Mouse (Mus musculus): Measurements from ENCODE around the gene Clpp. TPM values are rescaled to one million over a fixed set of nuclear protein-coding genes. Genes with fewer than 3 reads are reported as not detected.

Gene Clpp
- polyA plus RNA-seq, 1 experiment from 2014 or later = 157 TPM

DNA sequence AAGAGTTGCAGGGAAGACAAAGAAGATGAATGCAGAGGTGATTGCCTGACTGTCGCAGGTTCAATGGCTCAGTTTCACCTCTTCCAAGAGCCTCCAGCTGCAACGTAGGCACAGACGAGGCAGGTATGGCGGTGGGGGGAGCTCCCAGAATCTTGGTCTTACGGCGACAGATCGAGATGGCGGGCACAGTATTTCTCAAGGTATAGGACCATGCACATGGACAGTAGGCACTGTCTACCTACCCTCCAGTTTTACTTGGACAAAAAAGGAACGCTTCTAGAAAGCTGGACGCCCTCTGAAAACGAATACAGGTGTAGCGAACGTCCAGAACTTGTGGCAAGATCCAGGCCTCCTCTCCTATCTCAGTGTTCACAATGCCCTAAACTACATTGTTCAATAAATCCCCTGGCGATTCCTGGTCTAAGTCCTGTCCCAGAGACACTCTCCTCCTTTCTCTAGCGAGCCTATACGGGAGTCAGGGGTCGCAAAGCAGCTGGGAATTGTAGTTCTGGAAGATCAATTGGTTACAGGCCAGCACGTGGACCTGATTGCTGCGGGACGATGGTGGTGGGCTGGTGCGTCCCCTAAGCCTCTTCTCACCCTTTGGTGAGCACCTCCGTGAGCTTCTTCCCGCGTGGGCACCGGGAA lies 514 bp upstream of the Clpp start:
- H3K27ac ChIP-seq = peak overlapping the region; percentile 70; the same call in 1 of the 2 replicates
- peak; percentile 92 for ATAC-seq (ENCODE audit: low FRiP score, low read depth)

DNA sequence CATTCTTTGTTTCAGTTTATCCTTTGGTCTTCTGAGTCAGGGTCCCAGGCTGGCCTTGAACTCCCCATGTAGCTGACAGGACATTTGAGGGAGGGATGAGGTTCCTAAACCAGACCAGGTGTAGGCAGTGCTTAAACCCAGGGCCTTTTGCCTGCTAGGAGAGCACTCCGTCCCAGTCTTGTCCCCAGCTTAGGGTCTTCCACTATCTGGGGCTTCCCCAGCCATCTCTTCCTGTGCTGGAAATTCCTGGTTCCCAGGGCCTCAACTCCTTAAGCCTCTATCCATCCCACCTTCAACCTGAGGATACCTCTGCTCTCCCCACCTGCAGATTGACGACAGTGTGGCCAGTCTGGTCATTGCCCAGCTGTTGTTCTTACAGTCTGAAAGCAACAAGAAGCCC lies 861 bp downstream of the Clpp start:
- Histone ChIP-seq H3K4me1 (peaks cover 7% of the 10 kb centered on the region), H3K4me3 (peak overlapping the region; percentile 88), H3K27me3 (no peaks in the 10 kb centered on the region), H3K9me3 (no peaks in the 10 kb centered on the region), H3K36me3 (peaks cover 44% of the 10 kb centered on the region), H3K27ac (no peak overlapping the region), H3K9ac (peak overlapping the region; percentile 86), H3K4me2 (replicated peaks) (peak overlapping the region; percentile 78)
- 72% methylated on average over 2 of the region's 2 CpGs for WGBS
- no peak for ATAC-seq (ENCODE audit: low FRiP score, low read depth)

More for the DNA sequence above, 514 bp upstream of the Clpp start:
- no peaks in the 10 kb centered on the region for H3K9me3 ChIP-seq
- H3K36me3 ChIP-seq = peaks cover 31% of the 10 kb centered on the region
- no peaks in the 10 kb centered on the region for H3K27me3 ChIP-seq
- H3K9ac ChIP-seq = peak overlapping the region; percentile 68
- peak overlapping the region; percentile 88 for H3K4me3 ChIP-seq
- 3% methylated on average over 25 of the region's 25 CpGs for WGBS
- H3K4me1 ChIP-seq = peaks cover 7% of the 10 kb centered on the region
- peak overlapping the region; percentile 78 for H3K4me2 ChIP-seq (replicated peaks)

DNA sequence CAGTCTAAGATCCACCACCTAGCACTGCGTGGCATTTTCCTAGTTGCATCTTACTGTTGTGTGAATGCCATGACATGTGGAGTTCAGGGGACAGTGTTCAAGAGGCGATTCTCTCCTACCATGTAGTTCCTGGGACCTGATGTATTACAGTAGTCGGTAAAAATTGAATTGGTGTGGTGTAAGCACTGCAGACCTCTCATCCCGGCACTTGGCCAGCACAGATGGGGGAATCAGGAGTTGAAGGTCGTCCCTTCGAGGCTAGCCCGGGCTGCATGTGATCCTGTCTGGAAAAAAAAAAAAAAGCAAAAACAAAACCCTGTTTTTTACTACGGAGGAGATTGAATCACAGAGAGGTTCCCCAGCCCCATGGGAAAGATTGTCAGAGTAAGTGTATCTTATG lies 4.9 kb downstream of the Clpp start:
- Histone ChIP-seq H3K9me3 (no peaks in the 10 kb centered on the region), H3K27ac (no peak overlapping the region), H3K4me1 (peaks cover 21% of the 10 kb centered on the region), H3K27me3 (no peaks in the 10 kb centered on the region), H3K36me3 (peaks cover 68% of the 10 kb centered on the region), H3K9ac (no peak overlapping the region), H3K4me3 (no peak overlapping the region), H3K4me2 (replicated peaks) (no peak overlapping the region)
- no peak for ATAC-seq (ENCODE audit: low FRiP score, low read depth)
- 92% methylated on average over 8 of the region's 8 CpGs for WGBS

DNA sequence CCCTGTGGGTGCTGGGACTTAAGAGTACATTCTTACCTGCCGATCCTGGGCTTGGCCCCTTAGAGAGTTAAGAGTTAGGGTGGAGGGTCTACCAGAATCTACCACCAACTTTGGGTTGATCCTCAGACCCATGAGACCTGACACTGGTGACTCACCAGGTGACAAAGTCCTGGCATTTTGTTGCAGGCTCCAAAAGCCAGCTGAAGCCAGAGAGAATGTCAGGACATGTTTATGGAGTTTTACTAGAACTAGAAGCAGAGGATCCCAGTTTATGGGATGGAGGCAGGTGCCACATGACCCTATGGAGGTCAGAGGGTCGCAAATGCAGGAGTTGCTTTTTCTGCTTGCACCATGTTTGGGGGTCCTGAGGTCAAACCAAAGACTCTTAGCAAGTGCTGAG lies 6.4 kb downstream of the Clpp start:
- H3K4me2 ChIP-seq (replicated peaks) = peak overlapping the region; percentile 76
- peaks cover 14% of the 10 kb centered on the region for H3K4me1 ChIP-seq
- no peaks in the 10 kb centered on the region for H3K27me3 ChIP-seq
- peak overlapping the region; percentile 81; the same call in 1 of the 2 replicates for H3K4me3 ChIP-seq
- WGBS = 73% methylated on average over 2 of the region's 2 CpGs
- no peak overlapping the region for H3K9ac ChIP-seq
- peaks cover 72% of the 10 kb centered on the region for H3K36me3 ChIP-seq
- no peak for ATAC-seq (ENCODE audit: low FRiP score, low read depth)
- no peaks in the 10 kb centered on the region for H3K9me3 ChIP-seq
- no peak overlapping the region for H3K27ac ChIP-seq

DNA sequence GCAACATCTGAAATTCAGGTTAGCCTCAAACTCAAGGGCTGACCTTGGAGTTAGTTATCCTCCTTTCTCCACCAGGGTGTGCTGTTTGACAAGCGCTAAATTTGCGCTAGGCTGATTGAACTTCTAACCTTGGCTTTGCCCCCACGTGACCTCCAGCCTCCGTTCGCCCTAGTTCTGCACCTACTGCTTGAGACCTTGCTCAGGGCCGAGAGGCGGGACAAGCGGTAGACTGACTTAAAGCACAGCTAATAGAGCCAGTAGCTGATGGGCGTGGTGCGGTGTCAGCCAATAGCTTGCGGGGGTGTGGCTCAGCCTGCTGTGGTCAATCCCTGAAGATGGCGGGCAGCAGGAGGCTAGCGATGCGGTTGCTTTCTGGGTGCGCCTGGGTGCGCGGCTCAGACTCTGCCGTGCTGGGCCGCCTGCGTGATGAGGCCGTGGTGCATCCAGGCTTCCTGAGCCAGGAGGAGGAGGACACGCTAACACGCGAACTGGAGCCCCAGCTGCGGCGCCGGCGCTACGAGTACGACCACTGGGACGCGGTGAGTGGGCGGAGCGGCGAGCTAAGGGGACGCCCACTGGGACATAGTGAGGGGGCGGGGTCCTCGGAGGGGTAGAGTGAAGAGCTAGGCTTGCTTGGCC lies 7.0 kb downstream of the Clpp start, which contains the start of gene Alkbh7:
Gene Alkbh7, plus strand, starts transcription at position 311 of the 639 bp plus-strand sequence.
- peaks cover 66% of the 10 kb centered on the region for H3K36me3 ChIP-seq

DNA sequence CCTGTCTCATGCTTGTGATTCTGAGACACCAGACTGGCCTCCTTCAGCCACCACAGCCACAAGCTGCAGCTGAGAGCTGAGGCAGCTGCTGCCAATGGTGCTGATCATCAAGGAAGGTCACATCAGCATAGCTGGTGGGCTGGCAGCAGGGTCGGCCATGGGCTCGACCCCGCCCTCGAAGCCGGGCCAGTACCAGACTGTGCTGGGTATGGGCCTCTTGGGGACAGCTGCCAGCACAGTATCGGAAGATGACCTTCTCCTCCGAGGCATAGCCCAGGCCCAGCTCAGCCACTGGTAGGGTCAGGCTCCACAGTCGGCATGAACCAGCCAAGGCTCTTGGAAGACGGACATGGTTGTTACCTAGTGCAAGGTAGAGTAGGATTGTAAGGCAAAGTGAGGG lies 9.3 kb downstream of the Clpp start:
- H3K27me3 ChIP-seq = no peaks in the 10 kb centered on the region
- WGBS = 92% methylated on average over 9 of the region's 9 CpGs
- peaks cover 14% of the 10 kb centered on the region for H3K4me1 ChIP-seq
- no peaks in the 10 kb centered on the region for H3K9me3 ChIP-seq
- ATAC-seq (ENCODE audit: low FRiP score, low read depth) = no peak
- no peak overlapping the region for H3K9ac ChIP-seq
- H3K4me2 ChIP-seq (replicated peaks) = no peak overlapping the region
- H3K36me3 ChIP-seq = peaks cover 65% of the 10 kb centered on the region
- H3K4me3 ChIP-seq = no peak overlapping the region
- no peak overlapping the region for H3K27ac ChIP-seq

More for the DNA sequence above, 7.0 kb downstream of the Clpp start, which contains the start of gene Alkbh7:
- peak within 1 kb of the TSS; percentile 81 for H3K4me3 ChIP-seq
- WGBS = under 1% methylated on average over 38 of the region's 38 CpGs
- H3K4me2 ChIP-seq (replicated peaks) = peak within 1 kb of the TSS; percentile 76
- H3K9ac ChIP-seq = peak within 1 kb of the TSS; percentile 74
- H3K27ac ChIP-seq = peak within 1 kb of the TSS; percentile 83
- H3K9me3 ChIP-seq = no peaks in the 10 kb centered on the region
- peaks cover 14% of the 10 kb centered on the region for H3K4me1 ChIP-seq
- peak; percentile 99 for ATAC-seq (ENCODE audit: low FRiP score, low read depth)
- H3K27me3 ChIP-seq = no peaks in the 10 kb centered on the region

DNA sequence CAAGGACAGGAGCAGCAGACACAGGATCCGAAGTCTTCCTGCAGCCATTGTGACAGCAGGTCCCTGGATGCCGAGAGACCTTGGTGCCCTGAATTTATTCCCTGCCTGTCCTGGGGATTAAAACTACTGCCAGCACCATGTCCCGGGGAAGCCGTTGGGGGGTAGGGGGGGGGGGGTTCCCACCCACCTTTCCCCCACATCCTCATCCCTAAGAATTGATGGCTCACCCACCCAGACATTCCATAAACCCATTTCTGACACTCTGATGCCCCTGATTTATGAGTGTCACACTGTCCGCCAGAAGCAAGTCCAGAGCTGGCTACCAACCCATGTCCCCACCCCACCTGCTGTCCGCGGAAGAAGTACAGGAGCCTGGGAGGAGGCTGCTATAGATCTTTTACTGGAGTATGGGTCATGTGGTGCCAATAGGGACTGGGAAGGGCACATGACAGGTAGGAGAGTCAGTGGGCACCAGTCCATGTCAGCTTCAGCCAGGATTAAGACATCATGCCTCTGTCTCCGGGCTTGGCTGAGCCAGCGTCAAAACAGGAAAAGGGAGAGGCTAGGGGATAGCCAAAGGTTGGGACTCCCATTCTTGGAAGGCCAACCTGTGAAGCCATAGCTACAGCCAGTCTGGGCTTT lies 10.0 kb downstream of the Clpp start, which contains the start of gene Pspn:
Gene Pspn, minus strand, starts transcription at position 51 of the 642 bp plus-strand sequence.
- Histone ChIP-seq H3K4me2 (replicated peaks) (no peak within 1 kb of the TSS), H3K9me3 (no peaks in the 10 kb centered on the region), H3K36me3 (peaks cover 65% of the 10 kb centered on the region), H3K27ac (no peak within 1 kb of the TSS), H3K4me1 (peaks cover 14% of the 10 kb centered on the region), H3K4me3 (no peak within 1 kb of the TSS), H3K9ac (no peak within 1 kb of the TSS), H3K27me3 (no peaks in the 10 kb centered on the region)
- no peak for ATAC-seq (ENCODE audit: low FRiP score, low read depth)
- 78% methylated on average over 9 of the region's 9 CpGs for WGBS

DNA sequence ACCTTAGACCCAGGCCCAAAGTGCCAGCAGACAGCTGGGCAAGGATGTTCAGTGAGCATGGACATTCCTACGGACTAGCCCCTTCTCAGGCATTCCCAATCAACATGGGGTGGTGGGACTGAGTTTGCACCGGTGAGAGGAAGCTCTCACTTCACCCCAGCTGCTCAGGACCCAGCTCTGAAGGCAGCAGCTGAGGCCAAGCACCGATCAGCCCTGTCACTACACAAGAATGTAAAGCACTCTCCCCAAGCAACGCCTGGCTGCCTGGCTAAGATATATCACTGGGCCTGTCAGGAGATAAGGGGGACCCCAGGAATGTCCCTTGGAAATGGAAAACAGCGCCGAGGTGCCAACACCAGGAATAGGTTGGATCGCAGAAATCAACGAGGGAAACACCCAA lies 11.1 kb downstream of the Clpp start:
- no peak for ATAC-seq (ENCODE audit: low FRiP score, low read depth)
- Histone ChIP-seq H3K9me3 (no peaks in the 10 kb centered on the region), H3K4me3 (no peak overlapping the region), H3K9ac (no peak overlapping the region), H3K4me2 (replicated peaks) (no peak overlapping the region), H3K4me1 (peaks cover 14% of the 10 kb centered on the region), H3K27ac (no peak overlapping the region), H3K27me3 (no peaks in the 10 kb centered on the region), H3K36me3 (peaks cover 65% of the 10 kb centered on the region)
- 68% methylated on average over 8 of the region's 8 CpGs for WGBS

DNA sequence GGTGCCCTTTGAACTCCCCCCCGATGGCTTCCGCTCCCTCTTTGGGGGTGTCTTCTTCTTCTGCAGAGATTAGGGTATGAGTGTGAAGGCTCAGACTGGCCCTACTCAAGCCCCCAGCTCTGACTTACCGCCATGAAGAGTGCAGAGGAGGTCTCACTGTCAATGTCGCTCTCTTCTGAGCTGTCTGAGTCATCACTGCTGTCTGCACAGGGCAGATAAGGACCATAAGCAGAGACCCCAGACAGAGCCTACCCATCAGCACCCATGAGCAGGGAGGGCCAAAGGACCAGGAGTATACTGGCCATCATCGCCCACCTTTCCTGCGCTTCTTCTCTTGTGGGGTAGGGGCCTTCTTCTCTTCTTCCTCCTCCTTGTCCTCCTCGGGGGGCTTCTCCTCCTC lies 13.9 kb downstream of the Clpp start:
- Histone ChIP-seq H3K4me1 (no peaks in the 10 kb centered on the region), H3K9ac (no peak overlapping the region), H3K27ac (no peak overlapping the region), H3K36me3 (peaks cover 81% of the 10 kb centered on the region), H3K4me2 (replicated peaks) (no peak overlapping the region), H3K9me3 (no peaks in the 10 kb centered on the region), H3K27me3 (no peaks in the 10 kb centered on the region), H3K4me3 (no peak overlapping the region)
- ATAC-seq (ENCODE audit: low FRiP score, low read depth) = no peak
- 92% methylated on average over 7 of the region's 7 CpGs for WGBS

DNA sequence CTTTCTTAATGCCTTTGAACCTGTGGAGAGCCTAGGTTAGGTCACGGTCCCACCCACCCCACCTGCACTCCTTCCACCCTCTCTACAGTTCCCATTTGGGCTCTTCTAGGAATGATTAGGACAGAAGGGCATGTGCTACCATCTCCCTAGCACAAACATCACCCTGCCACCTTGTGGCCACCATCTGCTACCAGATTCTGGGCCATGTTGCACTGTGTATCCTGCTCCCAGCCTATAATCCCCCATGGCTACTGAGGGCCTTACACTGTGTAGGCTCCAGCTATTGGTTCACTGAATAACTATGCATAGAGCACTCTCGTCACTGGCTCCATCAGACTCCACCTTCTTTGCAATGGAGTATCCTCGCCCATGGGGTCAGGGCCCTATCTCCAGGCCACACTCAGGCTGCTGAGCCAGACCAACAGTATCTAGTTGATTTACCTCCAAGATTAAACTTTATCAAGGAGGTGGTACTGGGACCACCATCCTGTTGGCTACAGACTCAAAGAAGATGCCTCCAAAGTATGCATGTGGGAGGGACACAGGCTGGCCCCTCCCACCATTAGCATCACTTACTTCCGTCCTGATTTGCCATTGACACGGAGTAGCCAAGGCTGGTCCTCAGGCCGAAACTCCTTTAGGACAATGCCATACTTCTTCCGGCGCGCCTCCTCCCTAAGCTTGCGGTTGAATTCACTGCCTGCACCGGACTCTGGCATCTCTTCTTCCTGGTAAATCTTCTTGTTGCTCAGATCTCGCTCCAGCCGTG lies 17.2 kb downstream of the Clpp start:
- H3K4me2 ChIP-seq (replicated peaks) = no peak overlapping the region
- H3K4me3 ChIP-seq = no peak overlapping the region
- H3K36me3 ChIP-seq = peaks cover 70% of the 10 kb centered on the region
- no peak for ATAC-seq (ENCODE audit: low FRiP score, low read depth)
- WGBS = 87% methylated on average over 13 of the region's 13 CpGs
- no peak overlapping the region for H3K9ac ChIP-seq
- H3K27me3 ChIP-seq = no peaks in the 10 kb centered on the region
- H3K9me3 ChIP-seq = no peaks in the 10 kb centered on the region
- H3K27ac ChIP-seq = no peak overlapping the region
- peaks cover 16% of the 10 kb centered on the region for H3K4me1 ChIP-seq

DNA sequence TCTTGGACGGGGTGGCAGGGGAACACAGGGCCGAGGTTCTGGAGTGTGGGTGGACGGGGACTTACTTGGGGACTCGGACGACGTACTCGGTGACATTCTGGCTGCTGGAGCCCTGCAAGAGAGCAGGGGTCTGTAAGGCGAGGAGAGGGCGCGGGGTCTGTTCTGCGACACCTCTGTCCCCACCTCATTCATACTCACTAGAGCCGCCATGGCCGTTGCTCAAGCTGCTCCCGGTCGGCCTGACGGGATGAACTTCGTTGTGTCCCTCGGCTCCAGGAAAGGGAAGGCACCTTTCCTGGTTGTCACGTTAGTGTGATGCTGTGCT lies 20.8 kb downstream of the Clpp start:
- Histone ChIP-seq H3K9me3 (no peaks in the 10 kb centered on the region), H3K36me3 (peaks cover 34% of the 10 kb centered on the region), H3K4me3 (peak overlapping the region; percentile 78), H3K9ac (peak overlapping the region; percentile 79), H3K4me1 (peaks cover 19% of the 10 kb centered on the region), H3K27me3 (no peaks in the 10 kb centered on the region), H3K27ac (peak overlapping the region; percentile 52; the same call in 1 of the 2 replicates), H3K4me2 (replicated peaks) (peak overlapping the region; percentile 93)
- under 1% methylated on average over 19 of the region's 19 CpGs for WGBS
- peak; percentile 41 for ATAC-seq (ENCODE audit: low FRiP score, low read depth)

All from limb, embryonic 13.5 days (tissue).